Mouse (Mus musculus) cerebellum, adult 9-10 months (tissue): ENCODE data around the gene 9130213A22Rik.
A peak's percentile ranks its signal among the peaks of the same experiment; 100 is the strongest.

ENCODE experiments used
- DNase-seq: peaks from one replicate; pipeline ENCODE4 v3.0.0; 2022

The 9130213A22Rik gene

DNA sequence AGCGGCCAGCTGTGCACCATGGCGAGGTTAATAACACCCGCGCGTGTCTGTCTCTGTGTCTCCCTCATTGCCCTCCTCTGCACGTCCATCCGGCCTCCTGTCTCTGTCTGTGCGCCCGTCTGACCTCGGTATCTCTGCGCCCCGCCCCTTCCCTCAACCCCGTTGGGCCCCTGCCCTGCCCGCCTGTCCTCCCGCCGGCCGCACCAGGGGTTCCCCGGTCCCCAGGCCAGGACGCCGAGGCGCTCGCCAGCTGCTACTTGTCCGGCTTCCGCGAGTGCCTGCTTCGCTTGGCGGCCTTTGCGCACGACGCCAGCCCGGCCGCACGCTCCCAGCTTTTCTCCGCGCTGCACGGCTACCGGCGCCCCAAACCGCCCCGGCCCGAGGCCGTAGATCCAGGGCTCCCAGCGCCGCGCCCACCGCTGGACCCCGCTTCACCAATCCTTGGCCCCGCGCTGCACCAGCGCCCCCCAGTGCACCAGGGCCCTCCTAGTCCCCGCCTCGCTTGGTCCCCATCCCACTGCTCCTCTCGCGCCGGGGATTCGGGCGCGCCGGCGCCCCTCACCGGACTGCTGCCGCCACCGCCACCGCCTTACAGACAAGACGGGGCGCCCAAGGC, at the start of gene 9130213A22Rik:
Gene 9130213A22Rik, minus strand, starts transcription at position 254 of the 616 bp plus-strand sequence.
- peak; percentile 85 for DNase-seq

GRCm38 (mm10) chr11:69171626-69172025, 49.2 kb upstream of the 9130213A22Rik start:
- peak; percentile 52 for DNase-seq

DNA sequence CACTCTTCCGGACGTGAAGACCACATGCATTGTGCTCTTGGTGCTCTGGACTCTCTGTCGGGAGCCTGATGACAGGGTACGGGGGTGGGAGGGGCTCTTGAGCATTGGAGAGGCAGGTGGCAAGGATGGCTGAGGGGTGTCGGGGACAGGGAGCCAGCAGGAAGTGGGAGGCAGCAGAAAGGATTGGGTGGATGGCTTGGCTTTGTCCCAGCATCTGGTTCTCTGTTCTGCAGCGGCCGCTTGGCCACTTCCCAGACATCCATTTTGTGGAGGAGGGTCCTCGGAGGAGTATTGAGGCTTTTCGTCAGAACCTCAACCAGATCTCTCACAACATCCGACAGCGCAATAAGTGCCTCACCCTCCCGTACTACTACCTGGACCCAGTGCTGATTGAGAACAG, 46.9 kb upstream of the 9130213A22Rik start:
- DNase-seq, result no peak

DNA sequence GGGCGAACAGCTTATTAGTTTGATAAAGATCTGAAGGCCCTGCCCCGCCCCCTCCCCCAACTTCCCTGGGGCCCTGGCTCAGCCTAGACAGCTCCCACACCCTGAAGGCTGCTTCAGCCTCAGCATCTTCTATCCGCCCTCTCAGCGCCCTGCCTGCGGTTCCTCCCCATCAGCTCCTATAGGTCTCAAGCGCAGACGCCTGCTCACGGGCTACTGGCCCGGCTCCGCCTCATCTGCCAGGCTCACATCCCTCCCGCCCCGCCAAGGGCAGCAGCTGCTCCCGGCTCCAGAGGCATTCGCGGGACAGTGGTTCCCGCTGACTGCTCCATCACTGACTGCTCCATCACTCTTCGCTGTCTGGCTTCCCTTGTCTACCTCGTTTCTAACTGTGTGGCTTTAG, 34.4 kb upstream of the 9130213A22Rik start, which contains the start of gene Alox12b:
Gene Alox12b, plus strand, starts transcription at position 190 of the 400 bp plus-strand sequence.
- no peak for DNase-seq

- no peak for DNase-seq
These were observed 33.0 kb upstream of the 9130213A22Rik start for GRCm38 (mm10) chr11:69155351-69155750.

DNA sequence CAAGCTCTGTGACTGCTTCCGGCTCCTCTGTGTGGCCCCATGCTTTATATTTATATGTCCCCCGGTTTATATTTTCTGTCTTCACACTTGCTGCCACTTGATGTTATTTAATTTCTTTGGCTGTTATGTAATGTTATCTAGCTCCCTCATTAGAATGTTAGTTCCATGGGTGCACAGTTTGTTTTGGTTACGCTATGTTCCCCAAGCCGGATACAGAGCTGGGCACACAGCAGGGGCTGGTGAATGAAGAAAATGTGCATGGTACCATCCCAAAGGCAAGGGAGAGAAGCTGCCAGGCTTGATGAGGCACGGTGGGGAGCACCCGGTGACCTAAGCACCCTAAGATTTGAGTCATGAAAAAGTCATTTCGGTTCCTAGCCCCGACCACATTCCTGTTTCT, 31.4 kb upstream of the 9130213A22Rik start:
- no peak for DNase-seq

DNA sequence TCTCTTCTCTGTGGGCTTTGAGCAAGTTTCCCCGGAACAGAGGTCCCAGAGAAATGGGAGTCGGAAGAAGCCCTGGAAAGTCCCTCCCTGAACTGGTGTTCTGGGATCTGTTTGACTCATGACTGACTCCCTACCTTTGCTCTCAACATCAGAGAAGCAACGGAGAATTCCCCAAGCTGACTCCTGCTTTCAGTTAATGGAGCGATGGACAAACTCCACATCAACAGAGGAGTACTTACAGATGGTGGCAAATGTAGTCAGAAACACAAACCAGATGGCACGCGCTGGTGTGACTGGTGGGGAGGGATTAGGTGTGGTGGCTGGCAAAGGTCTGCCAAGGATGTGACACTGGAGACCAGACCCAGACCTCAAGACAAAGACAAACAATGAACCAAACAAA, 28.6 kb upstream of the 9130213A22Rik start:
- DNase-seq, result no peak

GRCm38 (mm10) chr11:69150444-69150843, 28.1 kb upstream of the 9130213A22Rik start:
- peak; percentile 81 for DNase-seq

- peak; percentile 28 for DNase-seq
These were observed 27.3 kb upstream of the 9130213A22Rik start for GRCm38 (mm10) chr11:69149728-69150127.

GRCm38 (mm10) chr11:69148451-69148960, 26.1 kb upstream of the 9130213A22Rik start:
- DNase-seq, result no peak

DNA sequence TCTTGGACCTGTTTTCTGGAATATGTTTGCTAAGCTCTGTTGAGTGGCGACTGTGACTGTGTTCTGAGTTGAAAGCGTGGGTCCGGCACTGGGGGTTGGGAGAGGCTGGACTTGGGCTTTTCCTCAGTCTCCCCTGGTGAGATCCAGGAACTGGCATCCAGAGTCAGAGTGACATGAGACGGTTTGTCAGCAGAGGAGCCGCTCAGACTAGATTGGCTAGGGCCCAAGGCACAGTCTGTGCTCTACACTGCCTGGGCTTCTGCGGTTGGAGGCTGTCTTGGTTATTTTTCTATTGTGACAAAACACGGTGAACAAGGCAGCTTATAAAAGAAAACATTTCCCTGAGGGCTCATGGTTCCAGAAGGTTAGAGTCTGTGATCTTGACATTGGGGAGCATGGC, 25.2 kb upstream of the 9130213A22Rik start:
- DNase-seq, result no peak

- no peak for DNase-seq
These were observed 13.0 kb upstream of the 9130213A22Rik start for GRCm38 (mm10) chr11:69135361-69135760.

- no peak for DNase-seq
These were observed 12.2 kb upstream of the 9130213A22Rik start for GRCm38 (mm10) chr11:69134622-69134968.

DNA sequence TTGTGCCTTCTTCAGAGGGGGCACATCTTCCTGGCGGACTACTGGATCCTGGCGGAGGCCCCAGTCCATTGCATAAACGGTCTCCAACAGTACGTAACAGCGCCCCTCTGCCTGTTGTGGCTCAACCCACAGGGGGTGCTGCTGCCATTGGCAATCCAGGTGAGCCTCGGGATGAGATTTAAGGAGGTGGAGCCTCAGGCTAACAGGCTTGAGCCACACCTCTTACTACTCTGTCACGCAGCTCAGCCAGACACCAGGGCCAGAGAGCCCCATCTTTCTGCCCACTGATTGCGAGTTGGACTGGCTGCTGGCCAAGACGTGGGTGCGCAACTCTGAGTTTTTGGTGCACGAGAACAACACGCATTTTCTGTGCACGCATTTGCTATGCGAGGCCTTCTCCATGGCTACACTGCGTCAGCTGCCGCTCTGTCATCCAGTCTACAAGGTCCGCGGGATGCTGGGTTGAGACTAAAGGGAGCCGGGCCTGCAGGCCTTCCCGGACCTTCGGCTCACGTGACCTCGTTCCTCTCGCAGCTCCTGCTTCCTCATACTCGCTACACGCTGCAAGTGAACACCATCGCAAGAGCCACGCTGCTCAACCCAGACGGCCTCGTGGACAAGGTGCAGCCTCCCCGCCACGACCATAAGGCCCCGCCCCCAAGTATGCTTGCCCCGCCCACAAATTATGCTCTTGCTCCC, 11.7 kb upstream of the 9130213A22Rik start:
- DNase-seq, result peak; percentile 84

DNA sequence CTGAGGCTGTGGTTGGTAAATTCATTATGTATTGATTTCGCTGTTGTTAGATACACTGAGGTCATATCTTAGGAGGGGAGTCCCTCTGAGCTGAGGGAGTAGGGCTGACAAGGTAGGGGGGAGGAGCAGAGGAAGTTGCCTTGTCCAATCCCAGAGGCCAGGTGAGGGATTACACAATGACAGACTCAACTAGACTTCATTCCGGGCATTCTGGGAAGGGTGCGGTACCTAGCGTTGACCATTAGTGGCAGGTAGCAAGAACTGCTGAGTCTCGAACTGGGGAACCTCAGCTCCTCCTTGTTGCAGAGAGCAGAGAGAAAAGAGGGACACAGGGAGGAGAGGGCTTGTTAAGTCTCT, 11.2 kb upstream of the 9130213A22Rik start:
- DNase-seq, result no peak

GRCm38 (mm10) chr11:69128426-69129122, 6.2 kb upstream of the 9130213A22Rik start:
- DNase-seq, result peak; percentile 25

DNA sequence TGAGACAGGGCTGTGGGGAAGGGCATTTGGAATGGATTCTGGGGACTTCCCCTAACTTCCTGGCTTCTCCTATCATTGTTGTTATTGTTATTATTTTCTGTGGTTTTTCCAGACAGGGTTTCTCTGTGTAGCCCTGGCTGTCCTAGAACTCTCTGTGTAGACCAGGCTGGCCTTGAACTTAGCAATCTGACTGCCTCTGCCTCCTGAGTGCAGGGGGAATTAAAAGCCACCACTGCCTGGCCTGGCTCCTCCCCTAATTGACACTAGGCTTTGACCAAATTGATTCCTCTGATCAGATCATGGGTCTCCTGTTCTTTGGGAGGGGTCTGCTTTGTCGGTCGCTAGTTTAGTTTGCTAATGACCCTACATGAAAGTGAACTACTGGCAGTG, 4.3 kb upstream of the 9130213A22Rik start:
- peak; percentile 58 for DNase-seq

DNA sequence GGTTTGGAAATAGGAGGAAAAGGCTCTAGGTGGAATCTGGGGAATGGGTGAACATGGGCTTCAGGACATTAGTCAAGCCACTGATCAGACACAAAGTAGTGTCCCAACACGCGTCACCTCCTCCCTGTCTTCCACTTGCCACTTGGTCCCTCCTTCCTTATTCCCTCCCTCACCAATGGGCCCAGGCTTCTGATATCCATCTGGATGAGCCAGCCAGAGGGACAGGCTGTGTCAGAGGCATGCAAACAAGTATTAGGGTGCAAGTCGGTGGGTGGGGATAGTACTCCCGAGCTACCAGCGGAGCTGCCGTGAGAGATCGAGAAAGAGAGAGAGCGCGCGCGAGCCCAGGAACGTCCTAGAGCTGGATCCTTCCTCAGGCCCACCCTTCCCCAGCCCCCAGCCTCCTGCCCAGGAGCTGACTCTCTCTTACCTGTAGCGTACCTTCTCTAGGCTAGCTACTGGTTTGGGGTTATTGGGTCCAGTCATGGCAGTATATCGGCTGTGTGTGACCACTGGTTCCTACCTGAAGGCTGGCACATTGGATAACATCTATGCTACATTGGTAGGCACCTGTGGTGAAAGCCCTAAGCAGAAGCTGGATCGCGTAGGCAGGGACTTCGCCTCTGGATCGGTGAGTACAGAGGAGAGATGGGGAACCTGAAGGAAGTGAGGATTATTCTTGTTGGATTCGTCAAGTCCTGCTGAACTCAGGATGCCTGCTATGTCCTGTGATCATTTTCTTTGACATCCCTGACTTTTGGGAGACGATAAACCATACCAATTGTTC, 3.7 kb upstream of the 9130213A22Rik start:
- peak; percentile 80 for DNase-seq

DNA sequence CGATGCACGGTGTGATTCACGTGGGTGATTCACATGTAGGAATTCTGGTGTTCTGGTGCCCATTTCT, 3.3 kb upstream of the 9130213A22Rik start, which contains the start of gene Aloxe3:
Gene Aloxe3, plus strand, starts transcription at position 45 of the 67 bp plus-strand sequence.
- DNase-seq, result no peak

GRCm38 (mm10) chr11:69125041-69125851, 2.9 kb upstream of the 9130213A22Rik start:
- peak; percentile 95 for DNase-seq

GRCm38 (mm10) chr11:69124498-69124847, 2.1 kb upstream of the 9130213A22Rik start:
- peak; percentile 87 for DNase-seq

DNA sequence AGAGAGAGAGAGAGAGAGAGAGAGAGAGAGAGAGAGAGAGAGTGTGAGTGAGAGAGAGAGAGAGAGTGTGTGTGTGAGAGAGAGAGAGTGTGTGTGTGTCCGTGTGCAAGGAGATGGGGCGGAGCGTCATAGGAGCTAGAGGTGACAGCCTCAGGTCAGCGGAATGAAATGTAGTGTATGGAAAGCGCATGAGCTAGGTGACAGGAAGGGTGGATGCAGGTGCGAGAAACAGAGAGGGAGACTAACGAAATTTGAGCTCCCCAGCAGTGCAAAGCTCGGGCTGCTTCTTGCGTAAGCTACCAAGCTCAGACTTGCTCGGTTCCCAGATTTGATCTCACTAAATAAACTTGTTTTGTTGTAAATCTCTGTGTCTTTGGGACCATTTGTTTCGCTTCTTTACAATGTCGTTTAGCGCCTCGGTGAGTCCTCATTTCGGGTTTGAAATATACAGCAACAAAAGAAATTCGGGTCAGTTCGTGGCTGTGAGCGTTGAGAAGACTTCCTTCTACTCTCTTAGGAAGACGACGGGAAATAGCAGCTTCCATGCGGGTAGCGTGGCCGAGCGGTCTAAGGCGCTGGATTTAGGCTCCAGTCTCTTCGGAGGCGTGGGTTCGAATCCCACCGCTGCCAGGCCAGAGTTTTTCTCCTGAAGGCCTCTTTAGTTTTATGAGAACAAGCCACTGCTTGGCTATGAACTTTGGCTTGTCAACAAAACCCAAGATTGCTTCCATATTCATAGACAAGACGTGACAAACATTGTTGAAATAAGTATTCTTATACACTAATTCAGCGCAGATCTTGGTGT, 1.5 kb upstream of the 9130213A22Rik start:
- peak; percentile 92 for DNase-seq
